Mouse (Mus musculus): ENCODE results near the gene Gm20806. TPM values are rescaled to one million over a fixed set of nuclear protein-coding genes. Genes with fewer than 3 reads are reported as not detected.

The Gm20806 gene
- polyA plus RNA-seq (2012; ENCODE audit: low replicate concordance) = not detected in 2 replicates

DNA sequence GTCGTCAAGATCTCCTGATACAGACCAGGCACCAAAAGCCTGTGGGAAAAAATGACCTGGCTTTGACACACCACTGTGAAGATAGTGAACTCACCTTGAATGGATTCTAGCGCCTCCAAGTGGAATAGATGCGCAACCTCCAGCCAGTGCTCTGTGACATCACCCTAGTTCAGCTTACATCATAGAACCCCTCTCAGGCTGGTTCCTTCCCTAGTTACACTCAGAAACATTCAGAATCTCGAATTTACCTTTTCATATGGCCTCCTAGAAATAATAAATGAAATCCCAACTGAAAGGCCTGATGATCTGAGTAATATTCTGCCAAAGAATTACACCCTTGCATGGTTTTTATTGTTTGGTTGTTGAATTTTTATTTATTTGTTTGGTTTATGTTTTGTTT lies at the start of gene Gm20806:
TSS of gene Gm20806 (minus strand) at position 101 of the 400 bp plus-strand sequence.

